Mouse (Mus musculus) sigmoid colon, adult 10 weeks (tissue): ENCODE data around the gene Ak4. TPM values are rescaled to one million over a fixed set of nuclear protein-coding genes. Genes with fewer than 3 reads are reported as not detected.

Experiments
- polyA plus RNA-seq: library from polyadenylated mRNA; stranded (reverse); fragments of 350-450 nt; fragmentation: Illumina TruSeq; extraction: RNeasy Lipid Tissue Mini Kit (QIAGEN cat#74804); gene quantifications from one replicate; pipeline ENCODE4 v1.2.3, GENCODE M21; 2014; ENCODE audit warnings: low read depth, low replicate concordance

The Ak4 gene
- polyA plus RNA-seq, result 7.4 TPM

GRCm38 (mm10) chr4:101419151-101419910, at the start of gene Ak4:
Gene Ak4, plus strand, starts transcription at chr4:101419277.

GRCm38 (mm10) chr4:101496534-101497237, 77.6 kb downstream of the Ak4 start, which contains the start of gene Dnajc6:
Gene Dnajc6, plus strand, starts transcription at chr4:101496648.

Other genes starting within 250 kb of the Ak4 start
- 124 TPM for gene Jak1, start 154.0 kb upstream of the Ak4 start, polyA plus RNA-seq
- 3.6 TPM for gene Dnajc6, start 77.4 kb downstream of the Ak4 start, polyA plus RNA-seq
- gene Leprot, start 228.4 kb downstream of the Ak4 start, polyA plus RNA-seq, result 138 TPM